Mouse (Mus musculus) embryo, embryonic 10.5 days (tissue): ENCODE data around the gene Xk.
"Not testable (repeated sequence)": the region's sequence is repeated elsewhere in the genome, so short reads cannot be mapped to it uniquely, and the experiment has no call there.

Experiments
- DNase-seq: peaks from one replicate; pipeline ENCODE4 v3.0.0-alpha.2; 2015; ENCODE audit warnings: low spot score

Gene Xk

DNA sequence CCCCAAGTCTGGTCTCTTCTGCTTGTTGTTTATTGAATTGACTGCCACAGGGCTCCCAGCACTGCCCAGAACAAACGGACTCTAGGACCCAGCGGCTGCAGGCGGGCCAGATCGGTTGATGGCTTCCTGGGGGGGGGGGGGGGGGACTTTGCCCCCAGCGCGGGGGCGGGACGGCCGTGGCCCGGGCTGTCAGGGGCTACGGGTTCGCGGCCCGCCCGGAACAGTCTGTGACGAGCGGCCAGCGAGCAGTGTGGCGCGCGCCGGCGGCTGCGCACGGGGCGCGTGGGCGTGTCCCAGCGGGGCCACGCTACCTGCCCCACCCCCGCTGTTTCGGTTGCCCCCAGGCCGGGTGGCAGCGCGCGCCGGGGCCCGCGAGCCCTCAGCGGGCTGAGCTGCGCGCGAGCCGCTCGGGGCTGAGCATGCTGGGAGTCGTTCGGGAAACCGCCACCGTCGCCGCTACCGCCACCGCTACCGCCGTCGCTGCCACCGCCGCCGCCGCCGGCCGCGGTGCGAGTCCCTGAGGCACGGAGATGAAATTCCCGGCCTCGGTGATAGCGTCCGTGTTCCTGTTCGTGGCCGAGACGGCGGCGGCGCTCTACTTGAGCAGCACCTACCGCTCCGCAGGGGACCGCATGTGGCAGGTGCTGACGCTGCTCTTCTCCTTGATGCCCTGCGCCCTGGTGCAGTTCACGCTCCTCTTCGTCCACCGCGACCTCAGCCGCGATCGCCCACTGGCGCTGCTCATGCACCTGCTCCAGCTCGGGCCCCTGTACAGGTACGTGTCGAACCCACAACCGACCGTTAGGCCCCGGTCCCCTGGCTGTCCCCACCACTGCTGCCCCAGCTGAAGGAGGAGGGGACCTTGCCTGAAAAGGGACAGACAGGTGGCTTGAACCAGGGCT is at the start of gene Xk:
TSS of gene Xk (plus strand) at position 297 of the 902 bp plus-strand sequence.
- peak; percentile 72 for DNase-seq

DNA sequence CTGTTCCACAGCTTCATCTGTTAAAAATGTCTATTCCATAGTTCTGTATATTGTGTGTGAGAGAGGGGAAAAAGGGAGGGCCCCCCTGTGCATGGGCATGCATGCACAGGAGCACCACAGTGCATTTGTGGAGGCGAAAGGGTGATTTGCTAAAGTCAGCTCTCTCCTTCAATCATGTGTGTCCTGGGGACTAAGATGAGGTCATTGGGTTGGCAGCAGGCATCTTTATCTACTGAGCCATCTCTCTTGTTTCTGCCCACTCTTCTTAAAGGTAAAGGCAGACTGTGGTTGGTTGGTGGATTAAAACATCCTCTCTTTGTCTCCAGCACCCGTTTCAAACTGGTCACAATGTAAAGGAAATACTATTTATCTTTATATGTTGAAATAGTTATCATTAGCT is 45.5 kb upstream of the Xk start:
- no peak for DNase-seq

DNA sequence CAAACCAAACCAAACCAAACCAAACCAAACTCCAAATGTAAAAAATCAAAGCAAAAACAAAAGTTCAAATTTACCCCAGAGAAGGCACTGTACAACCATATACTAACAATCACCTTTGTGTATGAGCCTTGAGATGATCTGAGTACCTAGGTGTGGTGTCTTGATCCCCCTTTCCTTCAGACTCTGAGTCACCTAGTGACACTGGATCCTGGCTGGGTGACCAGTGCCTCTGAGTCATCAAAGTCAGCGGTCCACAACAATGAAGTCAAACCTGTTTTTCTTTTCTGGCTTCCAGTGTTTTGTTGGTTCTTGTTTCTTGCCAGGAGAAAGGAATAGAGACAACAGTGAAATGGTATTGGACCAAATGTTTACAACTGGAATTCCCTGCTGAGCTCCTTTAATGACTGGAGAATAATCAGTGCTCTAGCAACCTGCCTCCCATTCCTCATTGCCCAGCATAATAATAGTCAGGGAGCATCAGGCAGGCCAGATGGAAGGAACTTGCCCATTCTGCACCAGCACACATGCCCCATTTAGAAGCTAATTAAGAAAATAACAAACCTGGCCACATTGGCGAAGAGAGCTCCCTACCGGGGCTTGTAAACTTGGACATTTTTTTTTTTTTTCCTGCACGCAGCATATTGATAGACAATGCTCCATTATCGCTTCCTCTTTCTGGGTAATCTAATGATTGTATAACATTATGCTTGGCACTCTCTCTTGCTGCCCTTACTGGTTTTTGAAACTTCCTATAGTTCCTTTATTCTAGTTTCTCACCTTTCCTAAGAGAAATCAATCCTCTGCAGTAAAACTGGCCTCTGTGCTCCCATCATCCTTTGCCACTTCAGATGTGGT is 31.6 kb upstream of the Xk start:
- no peak for DNase-seq

DNA sequence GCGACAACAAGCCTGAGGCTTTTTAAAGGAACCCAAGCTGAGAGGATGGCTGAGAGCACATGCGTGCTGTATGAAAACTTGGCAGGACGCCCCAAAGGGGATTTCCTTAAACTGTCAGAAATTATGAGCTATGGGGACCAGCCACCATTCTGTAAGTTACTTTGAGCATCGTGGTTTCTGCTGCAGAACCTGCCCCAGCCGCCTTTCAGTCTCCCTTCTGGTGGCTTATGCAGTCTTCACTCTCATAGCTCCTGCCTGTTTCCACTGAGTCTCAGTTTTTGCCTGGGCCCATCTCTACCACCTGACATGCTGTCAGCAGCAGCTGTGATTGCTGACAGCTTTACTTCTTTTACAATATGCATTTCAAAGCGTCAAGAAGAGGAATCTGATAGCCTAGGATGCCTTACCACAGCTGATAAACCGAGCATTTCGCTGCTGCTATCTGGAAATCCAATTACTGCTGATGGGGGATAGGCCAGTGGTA is 29.1 kb upstream of the Xk start:
- no peak for DNase-seq

DNA sequence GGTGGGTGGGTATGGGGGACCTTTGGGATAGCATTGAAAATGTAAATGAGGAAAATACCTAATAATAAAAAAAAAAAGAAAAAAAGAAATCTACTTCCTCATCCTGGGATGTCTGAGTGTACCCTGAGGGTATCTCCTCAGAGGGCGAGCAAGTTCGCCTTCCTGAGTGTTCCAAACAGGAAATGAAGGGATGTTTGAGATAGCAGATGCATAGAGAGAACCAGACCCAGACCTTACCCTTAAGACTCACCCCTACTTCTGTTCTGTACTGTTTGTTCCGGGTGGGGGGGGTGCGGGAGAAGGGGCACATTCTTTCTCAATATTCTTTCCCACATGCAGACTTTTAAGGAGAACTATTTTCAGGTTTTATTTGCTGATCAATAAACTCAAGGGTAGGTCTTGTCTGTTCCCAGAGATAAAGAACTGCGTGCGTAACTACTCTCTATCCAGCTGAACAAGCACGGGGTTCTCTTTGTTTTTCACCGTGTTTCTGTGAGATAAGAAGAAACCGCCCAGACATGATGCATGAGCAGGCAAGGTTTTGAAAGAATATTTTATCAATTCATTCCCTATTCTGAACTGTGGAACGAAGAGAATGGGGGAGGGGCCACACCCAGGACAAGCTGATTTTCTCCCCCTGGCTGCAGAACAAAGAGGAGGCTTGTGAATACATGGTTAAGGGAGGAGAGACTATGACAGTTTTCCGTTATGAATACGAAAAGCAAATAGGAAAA is 27.8 kb upstream of the Xk start:
- no peak for DNase-seq

DNA sequence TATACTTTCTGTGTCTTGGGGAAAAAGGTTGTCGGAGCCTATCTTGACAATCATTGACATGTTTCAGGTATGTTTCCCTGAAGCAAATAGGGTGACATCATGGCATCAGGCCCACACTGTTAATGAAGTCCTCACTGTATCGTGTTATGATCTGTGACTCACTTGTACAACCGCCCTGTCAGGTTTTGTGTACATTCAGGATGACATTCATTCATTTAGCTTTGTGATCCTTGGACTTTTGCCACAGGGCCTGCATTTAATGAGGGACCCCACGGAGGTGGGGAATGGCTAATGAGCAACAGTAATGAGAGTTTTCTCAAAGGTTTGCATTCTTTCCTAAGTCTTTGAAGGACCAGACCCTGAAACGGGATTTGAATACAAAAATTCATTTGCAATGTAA is 23.6 kb upstream of the Xk start:
- DNase-seq = no peak

DNA sequence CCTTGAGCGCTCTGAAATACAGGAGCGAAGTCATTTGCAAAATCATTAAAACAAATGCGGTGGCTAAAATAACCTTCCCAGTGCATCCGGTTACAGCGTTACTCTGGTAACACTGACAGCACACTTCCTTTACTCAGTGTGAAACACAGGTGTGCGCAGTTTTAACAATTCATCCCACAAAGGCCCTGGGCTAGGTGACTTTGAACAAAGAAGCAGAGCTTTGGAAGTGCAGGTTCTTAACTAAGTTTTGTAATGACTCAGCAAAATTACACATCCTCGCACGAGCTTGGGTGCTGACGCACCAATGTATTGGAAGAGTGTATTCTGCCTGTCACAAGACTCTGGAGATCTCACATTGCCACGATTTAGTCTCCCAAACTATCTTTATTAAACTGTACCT is 18.6 kb upstream of the Xk start:
- no peak for DNase-seq

DNA sequence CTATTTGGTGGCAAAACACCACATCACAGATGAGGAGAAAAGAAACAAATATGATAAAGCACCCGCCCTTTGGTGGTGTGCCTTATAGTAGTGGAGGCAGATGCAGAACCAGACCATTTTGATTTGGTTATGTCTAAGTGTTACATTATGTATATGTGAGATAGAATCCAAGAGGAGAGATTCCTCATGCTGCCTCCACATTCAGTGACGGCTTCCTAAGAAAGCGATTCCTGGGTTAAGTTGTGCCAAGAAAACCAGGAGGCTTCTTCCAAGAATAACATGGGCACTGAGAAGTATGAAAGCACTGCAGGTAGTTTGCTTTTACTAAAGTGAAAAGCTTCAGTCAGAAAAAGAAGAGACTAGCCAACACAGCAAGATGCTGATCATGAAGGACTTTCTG is 17.7 kb upstream of the Xk start:
- no peak for DNase-seq

DNA sequence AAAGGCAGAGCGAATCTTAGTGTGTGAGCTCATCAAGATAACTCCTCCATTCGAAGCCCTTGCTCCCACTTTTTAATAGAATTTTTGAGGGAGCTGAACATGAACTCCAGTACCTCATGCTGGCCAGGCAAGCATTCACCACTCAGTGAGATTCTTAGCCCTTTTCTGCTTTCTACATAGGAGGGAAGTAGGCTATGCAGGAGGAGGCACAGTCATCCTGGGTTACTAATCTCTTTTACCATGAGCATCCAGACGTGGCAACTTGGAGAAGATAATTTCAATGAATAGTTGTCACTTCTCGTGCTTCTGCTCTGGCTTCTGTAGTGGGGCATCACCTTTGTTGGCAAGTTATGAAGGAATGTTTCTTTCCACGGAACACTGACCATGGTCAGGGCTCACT is 15.8 kb upstream of the Xk start, which contains the start of gene Gm14862:
TSS of gene Gm14862 (minus strand) at position 134 of the 400 bp plus-strand sequence.
- no peak for DNase-seq

DNA sequence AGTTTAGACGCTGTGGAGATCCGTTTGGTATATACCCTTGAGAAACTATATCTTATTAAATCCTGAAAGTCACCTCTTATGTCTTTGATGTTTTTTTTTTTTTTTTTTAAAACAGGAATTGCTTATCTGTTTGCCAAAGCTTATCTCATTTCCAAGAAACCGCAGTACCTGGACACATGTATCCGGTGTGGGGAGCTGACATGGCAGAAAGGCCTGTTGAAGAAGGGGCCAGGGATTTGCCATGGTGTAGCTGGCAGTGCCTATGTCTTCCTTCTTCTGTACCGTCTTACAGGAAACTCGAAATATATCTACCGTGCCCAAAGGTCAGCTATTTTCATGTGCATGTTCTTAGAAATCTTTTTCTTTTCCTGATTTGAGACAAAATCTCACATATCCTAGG is 14.7 kb upstream of the Xk start:
- DNase-seq = no peak

DNA sequence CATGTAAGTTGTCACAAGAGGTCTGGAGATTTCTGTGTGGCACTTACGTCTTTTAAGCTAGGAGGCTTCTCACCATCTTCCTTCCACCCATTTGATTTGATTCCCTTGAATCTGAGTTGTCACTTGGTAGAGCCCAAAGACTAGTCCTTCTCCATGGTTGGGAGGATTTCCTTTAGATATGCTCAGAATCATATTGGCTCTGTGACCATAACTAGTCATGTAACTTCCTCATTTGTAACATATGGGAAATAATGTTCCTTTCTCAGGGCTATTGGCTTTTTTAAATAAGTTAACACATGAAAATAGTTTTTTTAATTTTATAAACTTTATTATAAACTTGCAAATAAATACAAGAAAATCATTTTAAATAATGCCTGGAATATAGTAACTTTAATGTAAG is 13.3 kb upstream of the Xk start:
- no peak for DNase-seq

DNA sequence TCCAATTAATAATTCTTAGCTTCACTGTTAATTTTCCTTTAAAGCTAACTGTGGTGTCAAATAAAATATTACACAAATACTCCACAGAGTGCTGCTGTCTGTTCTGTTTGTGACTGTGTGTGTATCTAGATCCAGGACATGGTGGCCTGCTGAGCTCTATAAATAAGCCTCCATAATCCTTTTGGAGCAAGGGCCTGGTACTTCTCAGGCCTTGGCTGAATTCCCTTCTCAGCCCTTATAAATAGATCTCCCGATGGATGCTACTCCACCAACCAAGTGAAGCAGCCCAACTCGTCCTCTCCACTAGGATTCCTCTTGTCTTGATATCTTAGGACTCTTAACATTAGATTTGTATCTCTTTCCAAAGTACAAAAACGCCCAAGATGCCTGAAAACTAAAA is 1.4 kb upstream of the Xk start:
- DNase-seq = no peak

DNA sequence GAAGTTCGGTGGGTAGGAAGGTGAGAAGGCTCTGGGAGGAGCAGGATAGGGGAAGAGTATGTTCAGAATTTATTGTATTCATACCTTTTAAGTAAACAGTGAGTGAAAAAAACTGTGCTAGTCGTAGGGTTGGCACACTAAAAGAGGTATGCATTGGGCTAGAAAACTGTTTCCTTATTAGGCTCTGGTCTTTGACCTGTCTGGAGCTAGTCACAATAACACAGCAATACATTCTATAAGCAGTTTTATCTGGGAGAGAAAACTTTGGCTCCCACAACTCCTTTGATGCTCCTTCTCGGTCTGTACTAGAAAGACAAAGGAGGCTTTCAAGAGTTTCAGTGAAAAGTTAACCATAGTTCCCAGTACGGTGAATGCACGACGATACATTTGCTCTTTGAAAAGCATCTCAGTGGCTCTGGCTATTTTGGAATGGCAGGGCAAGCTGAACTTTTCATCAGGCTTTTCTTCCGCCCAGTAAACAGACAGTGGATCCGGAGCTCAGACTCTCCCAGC is 553 bp upstream of the Xk start:
- DNase-seq = no peak

DNA sequence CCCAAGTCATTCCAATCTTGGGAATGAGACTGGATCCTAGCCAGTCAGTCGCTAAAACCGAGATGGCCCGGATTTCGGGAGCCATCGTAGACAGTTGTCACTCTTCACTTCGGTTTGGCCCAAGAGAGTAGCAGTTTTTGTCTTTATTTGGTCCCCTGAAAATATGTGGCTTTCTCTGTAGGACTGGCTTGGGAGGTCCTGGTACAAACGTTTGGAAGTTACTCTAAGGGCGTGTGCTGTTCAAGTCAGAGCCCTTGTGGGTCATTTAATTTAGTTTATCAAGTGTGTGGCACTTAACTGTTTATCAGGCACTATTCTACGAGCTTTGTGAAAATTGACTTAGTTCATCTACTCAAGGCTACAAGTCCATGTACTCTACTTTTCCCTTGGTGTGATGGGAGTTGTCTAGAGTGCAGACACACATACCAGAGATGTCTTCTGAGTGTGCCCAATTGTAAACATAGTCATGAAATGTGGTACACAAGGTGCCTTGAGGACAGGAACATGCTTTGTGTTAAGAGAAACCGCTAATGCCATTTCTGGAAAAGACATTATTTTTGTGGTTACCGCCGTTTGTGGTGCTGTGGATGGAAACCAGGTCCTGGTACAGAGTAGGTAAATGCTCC is 934 bp downstream of the Xk start:
- DNase-seq = no peak

DNA sequence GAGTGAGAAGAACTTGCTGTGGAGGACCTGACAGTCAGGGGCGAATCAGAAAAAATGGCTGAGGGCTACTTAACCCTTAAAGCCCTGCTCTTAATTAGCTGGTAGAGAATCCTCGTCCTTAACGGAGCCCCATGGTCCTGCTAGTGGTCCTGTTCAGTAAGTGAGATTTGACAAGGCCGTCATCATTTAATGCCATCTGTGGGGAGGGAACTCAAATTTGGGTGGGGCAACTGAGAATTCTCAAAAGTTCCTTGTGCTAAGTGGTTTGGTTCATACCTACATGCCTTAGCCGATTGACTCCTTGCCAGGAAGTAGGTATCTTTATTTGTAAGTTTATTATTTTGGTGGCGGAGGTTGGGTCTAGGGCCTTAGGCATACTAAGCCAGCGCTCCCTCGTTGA is 1.8 kb downstream of the Xk start:
- no peak for DNase-seq

DNA sequence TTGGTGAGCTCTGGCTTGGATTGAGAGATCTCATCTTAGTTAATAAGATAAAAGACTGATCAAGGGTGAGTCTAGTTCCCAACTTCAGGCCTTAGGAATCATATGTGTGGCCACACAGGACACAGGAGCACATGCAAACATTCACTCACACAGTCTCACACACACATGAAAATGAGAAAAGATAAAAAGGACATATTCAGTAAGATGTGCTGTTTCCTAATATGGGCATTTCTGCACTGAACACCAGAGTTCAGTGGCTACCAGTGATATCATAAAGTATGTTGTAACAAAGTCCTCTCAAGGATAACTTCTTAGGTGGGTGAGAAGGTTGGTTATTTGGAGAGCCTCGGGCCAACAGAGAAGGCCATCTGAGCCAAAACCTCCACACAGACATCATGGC is 10.9 kb downstream of the Xk start, which contains the start of gene H2al1m:
TSS of gene H2al1m (plus strand) at position 301 of the 400 bp plus-strand sequence.
- DNase-seq = not testable (repeated sequence)

DNA sequence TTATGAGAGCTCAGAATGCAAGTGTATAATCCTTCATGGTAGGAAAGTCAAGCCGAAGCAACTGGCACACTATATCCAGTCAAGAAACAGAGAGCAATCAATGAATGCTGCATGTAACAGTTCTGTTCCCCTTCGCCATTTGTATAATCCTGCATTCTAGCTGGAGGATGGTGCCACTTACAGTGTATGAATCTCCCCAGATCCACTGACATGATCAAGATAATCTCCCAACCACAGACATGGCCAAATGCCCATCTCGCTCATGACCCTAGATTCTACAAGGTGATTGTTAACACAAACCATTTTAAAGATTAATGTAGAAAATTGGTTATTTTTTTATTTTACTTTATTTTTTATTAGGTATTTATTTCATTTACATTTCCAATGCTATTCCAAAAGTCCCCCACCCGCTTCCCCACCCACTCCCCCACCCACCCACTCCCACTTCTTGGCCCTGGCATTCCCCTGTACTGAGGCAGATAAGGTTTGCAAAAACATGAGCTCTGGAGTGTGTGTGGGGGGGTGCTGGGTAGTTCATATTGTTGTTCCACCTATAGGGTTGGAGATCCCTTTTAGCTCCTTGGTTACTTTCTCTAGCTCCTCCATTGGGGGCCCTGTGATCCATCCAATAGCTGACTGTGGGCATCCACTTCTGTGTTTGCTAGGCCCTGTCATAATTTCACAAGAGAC is 20.7 kb downstream of the Xk start:
- not testable (repeated sequence) for DNase-seq

DNA sequence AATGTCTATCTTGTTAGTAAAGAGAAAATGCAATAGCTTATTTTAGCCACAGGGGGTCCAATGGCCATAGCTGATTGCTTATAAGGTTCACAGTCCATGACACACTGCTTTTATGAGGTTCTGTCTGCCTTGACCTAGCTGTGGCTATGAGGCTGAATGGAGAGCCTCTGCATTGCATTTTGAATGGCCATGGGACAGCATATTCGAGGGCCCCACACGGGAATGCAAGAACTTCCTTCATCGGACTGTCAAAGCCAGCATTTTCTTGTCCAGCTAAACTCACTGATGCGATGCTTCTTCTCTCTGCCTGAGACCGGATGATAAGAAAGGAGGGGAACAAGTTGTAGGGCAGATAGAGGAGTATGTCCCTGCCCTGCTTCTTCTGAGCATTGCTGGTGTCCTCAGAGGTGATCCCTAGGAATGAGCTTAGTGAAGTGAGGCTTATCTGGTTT is 25.9 kb downstream of the Xk start:
- no peak for DNase-seq

DNA sequence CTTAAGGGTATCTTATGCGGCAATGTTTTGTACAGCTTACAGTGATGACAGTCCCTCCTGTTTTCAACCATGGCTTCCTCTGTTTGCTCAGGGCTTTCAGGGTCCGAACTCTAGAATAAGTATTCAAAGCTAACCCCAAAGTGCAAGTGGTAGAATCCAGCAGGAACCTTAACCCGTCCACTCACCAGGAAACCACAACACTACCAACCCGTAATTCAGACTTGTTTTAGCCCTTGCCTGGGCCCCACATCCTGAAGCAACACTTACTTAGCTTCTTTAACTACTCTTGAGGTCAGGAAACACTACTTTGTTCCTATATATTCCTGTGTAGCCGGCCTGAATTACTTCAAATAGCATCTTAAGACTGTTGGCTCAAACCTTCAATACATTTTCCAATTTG is 30.2 kb downstream of the Xk start:
- DNase-seq = no peak

DNA sequence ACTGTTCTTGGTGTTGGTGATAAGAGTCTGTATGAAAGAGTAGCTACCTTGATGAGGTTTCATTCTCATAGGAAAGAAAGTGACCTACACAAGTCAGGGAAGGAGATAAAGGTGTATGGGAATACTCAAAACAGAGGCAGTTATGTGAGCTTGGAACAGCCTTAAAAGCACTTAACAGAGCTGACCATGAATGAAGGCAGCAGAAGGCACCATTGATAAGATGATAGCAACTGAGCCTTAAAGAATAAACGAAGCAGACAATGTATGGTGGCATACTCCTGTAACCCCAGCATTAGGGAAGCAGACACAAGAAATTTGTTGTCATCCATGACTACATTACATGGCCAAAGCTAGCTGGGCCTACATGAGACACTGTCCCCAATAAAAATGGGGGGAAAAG is 30.9 kb downstream of the Xk start:
- no peak for DNase-seq

DNA sequence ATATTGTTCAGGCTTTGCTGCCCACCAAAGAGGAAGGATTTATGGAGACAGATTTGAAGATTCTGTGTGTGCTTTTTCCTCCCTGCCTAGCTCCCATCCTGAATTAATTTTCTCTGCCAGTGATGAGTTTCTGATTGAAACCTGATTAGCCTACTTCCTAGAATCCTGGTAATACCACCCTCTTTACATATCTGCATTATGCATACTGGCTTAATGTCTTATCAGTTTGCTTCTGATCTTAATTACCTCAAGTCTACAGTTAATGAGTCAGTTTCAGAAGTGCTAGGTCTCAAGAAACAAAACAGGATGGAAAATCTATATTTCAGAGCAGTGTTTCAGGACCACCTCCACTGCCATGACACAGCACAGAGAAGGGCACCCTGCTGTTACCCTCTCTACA is 43.9 kb downstream of the Xk start:
- DNase-seq = not testable (repeated sequence)
